Mouse (Mus musculus) limb, embryonic 12.5 days (tissue): ENCODE measurements around the gene Gm45716. TPM values are rescaled to one million over a fixed set of nuclear protein-coding genes. Genes with fewer than 3 reads are reported as not detected.
A peak's percentile ranks its signal among the peaks of the same experiment; 100 is the strongest.
"Not testable (repeated sequence)": the region's sequence is repeated elsewhere in the genome, so short reads cannot be mapped to it uniquely, and the experiment has no call there.

ENCODE experiments used
- ATAC-seq: fragments of 200-750 bp; cut with Nextera tagmentation; 2 replicates; pipeline ENCODE4 v1.8.0; 2017; ENCODE audit warnings: low read depth, moderate TSS enrichment; ENCODE audit not compliant: insufficient number of reproducible peaks, insufficient read depth, low FRiP score, low TSS enrichment
- H3K27ac ChIP-seq: fragments of 300-500 bp; sonication (generic); 2 replicates; pipeline ENCODE4 v1.5.1; 2016; ENCODE audit warnings: mild to moderate bottlenecking, moderate library complexity
- H3K27me3 ChIP-seq: fragments of 300-500 bp; sonication (generic); 2 replicates; pipeline ENCODE4 v1.6.1; 2016; ENCODE audit warnings: mild to moderate bottlenecking, moderate library complexity
- H3K36me3 ChIP-seq: fragments of 300-500 bp; sonication (generic); 2 replicates; pipeline ENCODE4 v1.6.1; 2016; ENCODE audit warnings: mild to moderate bottlenecking, moderate library complexity
- H3K4me1 ChIP-seq: fragments of 300-500 bp; sonication (generic); replicated peaks from 2 replicates; pipeline ENCODE4 v1.6.1; 2016
- H3K4me2 ChIP-seq: fragments of 300-500 bp; sonication (generic); 2 replicates; pipeline ENCODE4 v1.6.1; 2016; ENCODE audit warnings: mild to moderate bottlenecking, moderate library complexity
- H3K4me3 ChIP-seq: fragments of 300-500 bp; sonication (generic); replicated peaks from 2 replicates; pipeline ENCODE4 v1.5.1; 2016; ENCODE audit warnings: mild to moderate bottlenecking
- H3K9ac ChIP-seq: fragments of 300-500 bp; sonication (generic); replicated peaks from 2 replicates; pipeline ENCODE4 v1.6.1; 2016; ENCODE audit warnings: mild to moderate bottlenecking, moderate library complexity
- H3K9me3 ChIP-seq: fragments of 300-500 bp; sonication (generic); 2 replicates; pipeline ENCODE4 v1.6.1; 2016; ENCODE audit warnings: mild to moderate bottlenecking, moderate library complexity
- WGBS: fragments of 180-500 bp; shearing (Covaris S2); methylation state at CpG from one replicate; pipeline ENCODE4 v1.1.7; 2016; 5-methylcytosine and 5-hydroxymethylcytosine counted together
- polyA plus RNA-seq: library from polyadenylated mRNA; unstranded; fragments of >200 nt; fragmentation: Nextera tagmentation; extraction: Ambion mirVana; gene quantifications from 2 replicates; pipeline ENCODE4 v1.2.1, GENCODE M21; 2016

The Gm45716 gene
- polyA plus RNA-seq, 1 experiment from 2014 or later = 11.9 TPM

GRCm38 (mm10) chr11:90269398-90270123, 82.1 kb downstream of the Gm45716 start:
- ATAC-seq = peak; percentile 75; the same call in 1 of the 2 replicates
- Histone ChIP-seq H3K4me2 (no peak overlapping the region), H3K36me3 (peaks cover 66% of the 10 kb centered on the region)

GRCm38 (mm10) chr11:90270132-90270877, 82.8 kb downstream of the Gm45716 start:
- Histone ChIP-seq H3K9ac (no peak overlapping the region), H3K27me3 (no peaks in the 10 kb centered on the region), H3K27ac (no peak overlapping the region), H3K9me3 (no peaks in the 10 kb centered on the region), H3K36me3 (peaks cover 67% of the 10 kb centered on the region), H3K4me2 (no peak overlapping the region), H3K4me1 (peaks cover 9% of the 10 kb centered on the region), H3K4me3 (no peak overlapping the region)
- no peak for ATAC-seq
- 87% methylated on average over 11 of the region's 11 CpGs for WGBS

More at GRCm38 (mm10) chr11:90269398-90270123, 82.1 kb downstream of the Gm45716 start:
- Histone ChIP-seq H3K27ac (no peak overlapping the region), H3K9me3 (no peaks in the 10 kb centered on the region), H3K4me1 (peaks cover 9% of the 10 kb centered on the region), H3K4me3 (no peak overlapping the region), H3K27me3 (no peaks in the 10 kb centered on the region), H3K9ac (no peak overlapping the region)
- 44% methylated on average over 18 of the region's 18 CpGs for WGBS

DNA sequence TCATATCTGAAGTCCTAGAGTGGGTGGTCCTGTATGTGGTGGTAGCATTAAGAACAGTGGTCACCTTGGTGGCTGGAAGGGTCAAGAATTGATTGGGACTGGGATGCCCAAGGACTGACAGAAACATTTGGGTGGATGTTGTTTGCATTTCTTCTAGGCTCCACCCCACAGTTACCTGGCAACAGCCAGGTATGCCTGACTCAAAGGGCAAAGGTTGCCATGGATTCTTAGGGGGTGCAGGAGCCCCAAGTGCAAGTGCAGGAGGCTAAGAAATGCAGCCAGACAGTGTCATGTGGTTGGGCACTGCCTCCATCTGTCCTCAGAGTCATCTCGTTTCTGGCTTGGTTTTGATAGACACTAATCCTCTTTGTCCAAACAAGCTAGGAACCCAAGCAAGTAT, 86.7 kb downstream of the Gm45716 start:
- no peak for ATAC-seq
- Histone ChIP-seq H3K4me2 (no peak overlapping the region), H3K9ac (no peak overlapping the region), H3K36me3 (peaks cover 61% of the 10 kb centered on the region), H3K4me1 (peaks cover 4% of the 10 kb centered on the region), H3K27me3 (no peaks in the 10 kb centered on the region), H3K27ac (no peak overlapping the region), H3K9me3 (no peaks in the 10 kb centered on the region), H3K4me3 (no peak overlapping the region)
- 64% methylated on average over 1 of the region's 1 CpGs for WGBS

DNA sequence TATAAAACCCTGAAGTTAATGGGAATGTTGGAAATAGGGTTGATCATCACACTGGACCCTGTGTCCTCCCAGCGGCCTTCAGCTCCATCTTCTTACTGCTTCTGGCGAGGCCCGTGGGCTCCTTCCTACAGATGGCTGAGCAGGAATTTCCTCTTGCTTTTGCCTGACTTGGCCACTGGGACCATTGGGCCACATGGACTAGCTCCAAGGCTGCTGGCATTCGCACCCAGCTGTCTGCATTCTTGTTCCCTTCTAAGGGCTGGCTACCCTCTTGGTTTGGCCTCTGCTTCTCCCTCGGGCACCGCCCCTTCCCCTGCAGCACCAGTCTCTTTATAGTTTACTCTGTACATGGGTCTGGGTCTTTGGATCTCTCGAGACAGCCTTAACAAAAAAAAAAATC, 88.2 kb downstream of the Gm45716 start:
- H3K4me1 ChIP-seq = no peaks in the 10 kb centered on the region
- ATAC-seq = no peak
- H3K9ac ChIP-seq = no peak overlapping the region
- no peak overlapping the region for H3K4me3 ChIP-seq
- no peak overlapping the region for H3K27ac ChIP-seq
- WGBS = 87% methylated on average over 7 of the region's 7 CpGs
- no peaks in the 10 kb centered on the region for H3K27me3 ChIP-seq
- H3K36me3 ChIP-seq = peaks cover 51% of the 10 kb centered on the region
- no peak overlapping the region for H3K4me2 ChIP-seq
- no peaks in the 10 kb centered on the region for H3K9me3 ChIP-seq

- H3K27ac ChIP-seq = no peak overlapping the region
- no peak overlapping the region for H3K4me3 ChIP-seq
- ATAC-seq = no peak
- no peak overlapping the region for H3K4me2 ChIP-seq
- no peaks in the 10 kb centered on the region for H3K9me3 ChIP-seq
- no peaks in the 10 kb centered on the region for H3K4me1 ChIP-seq
- H3K27me3 ChIP-seq = no peaks in the 10 kb centered on the region
- peaks cover 46% of the 10 kb centered on the region for H3K36me3 ChIP-seq
- H3K9ac ChIP-seq = no peak overlapping the region
- WGBS = 87% methylated on average over 8 of the region's 8 CpGs
Observed at GRCm38 (mm10) chr11:90276150-90276549, 88.7 kb downstream of the Gm45716 start.

- ATAC-seq = no peak
- H3K36me3 ChIP-seq = peaks cover 42% of the 10 kb centered on the region
- H3K4me1 ChIP-seq = no peaks in the 10 kb centered on the region
- no peak overlapping the region for H3K27ac ChIP-seq
- H3K9ac ChIP-seq = no peak overlapping the region
- H3K27me3 ChIP-seq = no peaks in the 10 kb centered on the region
- 86% methylated on average over 12 of the region's 12 CpGs for WGBS
- no peak overlapping the region for H3K4me2 ChIP-seq
- H3K4me3 ChIP-seq = no peak overlapping the region
- H3K9me3 ChIP-seq = no peaks in the 10 kb centered on the region
Observed at GRCm38 (mm10) chr11:90276561-90276960, 89.1 kb downstream of the Gm45716 start.

DNA sequence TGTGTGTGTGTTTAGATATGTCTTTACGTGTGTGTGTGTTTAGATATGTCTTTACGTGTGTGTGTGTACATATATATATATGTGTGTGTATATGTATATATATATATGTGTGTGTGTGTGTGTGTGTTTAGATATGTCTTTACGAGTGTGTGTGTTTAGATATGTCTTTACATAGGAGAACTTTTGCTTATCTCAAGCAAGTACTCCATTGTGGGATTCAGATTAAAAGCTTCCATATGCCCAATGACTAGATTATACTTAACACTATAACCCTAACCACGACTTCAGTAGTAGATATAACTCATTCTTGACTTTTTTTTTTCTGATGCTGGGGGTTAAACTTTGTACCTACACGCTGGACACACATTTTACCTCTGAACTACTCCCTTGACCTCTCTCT, 92.6 kb downstream of the Gm45716 start:
- Histone ChIP-seq H3K4me1 (no peaks in the 10 kb centered on the region), H3K27ac (no peak overlapping the region), H3K27me3 (no peaks in the 10 kb centered on the region), H3K4me2 (no peak overlapping the region), H3K4me3 (no peak overlapping the region), H3K9me3 (no peaks in the 10 kb centered on the region), H3K36me3 (peaks cover 13% of the 10 kb centered on the region; the same call in 1 of the 2 replicates), H3K9ac (no peak overlapping the region)
- 91% methylated on average over 5 of the region's 5 CpGs for WGBS
- no peak for ATAC-seq

DNA sequence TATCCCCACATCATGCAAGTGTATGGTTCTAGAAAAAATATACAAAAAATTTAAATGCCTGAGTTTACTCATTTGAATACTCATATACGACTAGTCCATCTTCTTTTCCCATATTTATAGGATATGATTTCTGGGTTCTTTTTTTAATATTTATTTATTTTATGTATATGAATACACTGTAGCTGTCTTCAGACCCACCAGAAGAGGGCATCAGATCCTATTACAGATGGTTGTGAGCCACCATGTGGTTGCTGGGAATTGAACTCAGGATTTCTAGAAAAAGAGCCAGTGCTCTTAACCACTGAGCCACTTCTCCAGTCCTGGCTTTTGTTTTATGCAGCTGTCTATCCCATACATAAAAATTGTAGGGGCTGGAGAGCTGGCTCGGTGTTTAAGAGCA, 94.5 kb downstream of the Gm45716 start:
- H3K4me3 ChIP-seq, ATAC-seq, H3K9me3 ChIP-seq, H3K27me3 ChIP-seq, H3K9ac ChIP-seq, H3K36me3 ChIP-seq, H3K4me1 ChIP-seq, H3K27ac ChIP-seq, H3K4me2 ChIP-seq: not testable (repeated sequence)
- WGBS = 89% methylated on average over 2 of the region's 2 CpGs

- Histone ChIP-seq H3K4me1 (no peaks in the 10 kb centered on the region), H3K4me2 (no peak overlapping the region), H3K36me3 (no peaks in the 10 kb centered on the region), H3K4me3 (no peak overlapping the region), H3K27ac (no peak overlapping the region), H3K9ac (no peak overlapping the region), H3K27me3 (no peaks in the 10 kb centered on the region), H3K9me3 (no peaks in the 10 kb centered on the region)
- WGBS = 66% methylated on average over 4 of the region's 4 CpGs
- no peak for ATAC-seq
Observed at GRCm38 (mm10) chr11:90283159-90283558, 95.7 kb downstream of the Gm45716 start.

DNA sequence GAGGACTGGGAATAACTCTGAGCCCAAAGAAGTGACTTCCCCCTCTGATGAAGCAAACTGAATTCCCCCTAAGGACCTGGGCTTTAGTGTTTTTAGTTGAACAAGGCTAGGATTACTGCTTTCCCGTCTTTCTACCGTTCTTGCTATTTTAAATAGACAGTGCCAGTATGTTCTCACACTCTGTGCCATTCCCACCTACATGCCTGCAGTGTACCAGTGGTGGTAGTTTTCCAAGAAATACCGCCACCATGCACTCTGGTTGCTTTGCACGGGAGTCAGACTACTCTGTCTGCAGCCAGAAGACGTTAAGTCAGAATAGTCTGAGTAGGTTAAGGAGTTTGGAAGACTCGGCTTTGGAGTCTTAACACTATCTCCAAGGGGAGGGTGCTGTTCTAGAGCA, 96.1 kb downstream of the Gm45716 start:
- Histone ChIP-seq H3K9me3 (no peaks in the 10 kb centered on the region), H3K9ac (no peak overlapping the region), H3K4me1 (no peaks in the 10 kb centered on the region), H3K4me2 (no peak overlapping the region), H3K4me3 (no peak overlapping the region), H3K27ac (no peak overlapping the region), H3K27me3 (no peaks in the 10 kb centered on the region), H3K36me3 (no peaks in the 10 kb centered on the region)
- no peak for ATAC-seq
- WGBS = 82% methylated on average over 6 of the region's 6 CpGs

GRCm38 (mm10) chr11:90284079-90284478, 96.6 kb downstream of the Gm45716 start:
- 76% methylated on average over 2 of the region's 2 CpGs for WGBS

More at GRCm38 (mm10) chr11:90284079-90284478, 96.6 kb downstream of the Gm45716 start:
- no peak overlapping the region for H3K27ac ChIP-seq
- H3K9me3 ChIP-seq = no peaks in the 10 kb centered on the region
- H3K4me3 ChIP-seq = no peak overlapping the region
- H3K27me3 ChIP-seq = no peaks in the 10 kb centered on the region
- H3K9ac ChIP-seq = no peak overlapping the region
- H3K36me3 ChIP-seq = no peaks in the 10 kb centered on the region
- H3K4me1 ChIP-seq = no peaks in the 10 kb centered on the region
- H3K4me2 ChIP-seq = no peak overlapping the region
- no peak for ATAC-seq
